Mouse (Mus musculus): ENCODE measurements around the gene Rhbdl1.

Rhbdl1 gene

GRCm38 (mm10) chr17:25828712-25829557, 8.2 kb downstream of the Rhbdl1 start, which contains the start of gene Jmjd8:
Gene Jmjd8 (plus strand): TSS chr17:25828867.
- ChIA-PET CTCF (interaction anchor here in 3 of 4 experiments (0.6 to 1.5 kb wide), 6 partner anchors 16 to 272 kb away, joined by 3 to 6 read pairs (median 4); partner anchors contain the start of genes Chtf18 (in 1 of the 3), Narfl (in 1 of the 3), Rhot2 (in 1 of the 3) and Rpusd1 (in 1 of the 3)), POLR2A (interaction anchor here (0.6 to 9.2 kb wide), 42 partner anchors 8 to 1412 kb away, joined by 3 to 114 read pairs (median 5); partner anchors contain the start of genes Rhbdl1 (in 3 of the 4), Rpusd1 (in 3 of the 4), Chtf18 (in 2 of the 4) and Gm20683 (in 2 of the 4))

GRCm38 (mm10) chr17:25828223-25828594, 8.9 kb downstream of the Rhbdl1 start:
- ChIA-PET POLR2A (interaction anchor here (0.6 to 9.2 kb wide), 34 partner anchors 9 to 1412 kb away, joined by 3 to 114 read pairs (median 5); partner anchors contain the start of genes Rhbdl1 (in 3 of the 4), Gng13 (in 2 of the 4), Haghl (in 2 of the 4) and Rhot2 (in 2 of the 4)), CTCF (interaction anchor here in 3 of 4 experiments (0.6 to 1.5 kb wide), 7 partner anchors 16 to 295 kb away, joined by 3 to 6 read pairs (median 3); partner anchors contain the start of genes Chtf18 (in 1 of the 3), Mrpl28 (in 1 of the 3), Narfl (in 1 of the 3) and Rhot2 (in 1 of the 3))

GRCm38 (mm10) chr17:25827546-25828222, 9.4 kb downstream of the Rhbdl1 start:
- ChIA-PET POLR2A (interaction anchor here (0.6 to 9.2 kb wide), 28 partner anchors 8 to 1411 kb away, joined by 3 to 114 read pairs (median 4); partner anchors contain the start of genes Rhbdl1 (in 3 of the 4), Rpusd1 (in 2 of the 4), Capn15 (in 1 of the 4) and Chtf18 (in 1 of the 4)), CTCF (interaction anchor here in 2 of 4 experiments (0.6 kb wide), 3 partner anchors 28 to 296 kb away, joined by 3 to 6 read pairs (median 3); partner anchors contain the start of gene Mrpl28 (in 1 of the 2))

- ChIA-PET CTCF (no interaction called here), POLR2A (interaction anchor here in 2 of 4 experiments (0.6 to 9.2 kb wide), 10 partner anchors 9 to 562 kb away, joined by 3 to 92 read pairs (median 3); partner anchors contain the start of genes Capn15 (in 1 of the 2), Rhbdl1 (in 1 of the 2) and Wfikkn1 (in 1 of the 2))
Measured at GRCm38 (mm10) chr17:25827011-25827410, 10.1 kb downstream of the Rhbdl1 start.

DNA sequence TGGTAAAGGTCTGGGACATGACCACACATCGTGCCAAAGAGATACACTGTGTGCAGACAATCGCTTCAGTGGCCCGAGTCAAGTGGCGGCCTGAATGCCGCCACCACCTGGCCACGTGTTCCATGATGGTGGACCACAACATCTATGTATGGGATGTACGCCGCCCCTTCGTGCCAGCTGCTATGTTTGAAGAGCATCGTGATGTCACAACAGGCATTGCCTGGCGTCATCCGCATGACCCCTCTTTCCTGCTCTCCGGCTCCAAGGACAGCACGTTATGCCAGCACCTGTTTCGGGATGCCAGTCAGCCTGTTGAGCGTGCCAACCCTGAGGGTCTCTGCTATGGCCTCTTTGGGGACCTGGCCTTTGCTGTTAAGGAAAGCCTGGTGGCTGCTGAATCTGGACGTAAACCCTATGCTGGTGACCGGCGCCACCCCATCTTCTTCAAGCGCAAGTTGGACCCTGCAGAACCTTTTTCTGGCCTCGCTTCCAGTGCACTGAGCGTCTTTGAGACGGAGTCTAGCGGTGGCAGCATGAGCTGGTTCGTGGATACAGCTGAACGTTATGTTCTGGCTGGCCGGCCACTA, 11.0 kb downstream of the Rhbdl1 start:
- CTCF ChIA-PET: no interaction called here
- POLR2A ChIA-PET: interaction anchor here in 2 of 4 experiments (0.9 to 4.4 kb wide), 8 partner anchors 7 to 286 kb away, joined by 3 to 44 read pairs (median 4); partner anchors contain the start of genes Haghl (in 1 of the 2), Rhbdl1 (in 1 of the 2) and Stub1 (in 1 of the 2)

GRCm38 (mm10) chr17:25825311-25825710, 11.8 kb downstream of the Rhbdl1 start:
- ChIA-PET POLR2A (interaction anchor here in 3 of 4 experiments (0.7 to 4.4 kb wide), 7 partner anchors 8 to 399 kb away, joined by 3 to 60 read pairs (median 4); partner anchors contain the start of genes Stub1 (in 2 of the 3), Haghl (in 1 of the 3) and Rhbdl1 (in 1 of the 3)), CTCF (no interaction called here)

DNA sequence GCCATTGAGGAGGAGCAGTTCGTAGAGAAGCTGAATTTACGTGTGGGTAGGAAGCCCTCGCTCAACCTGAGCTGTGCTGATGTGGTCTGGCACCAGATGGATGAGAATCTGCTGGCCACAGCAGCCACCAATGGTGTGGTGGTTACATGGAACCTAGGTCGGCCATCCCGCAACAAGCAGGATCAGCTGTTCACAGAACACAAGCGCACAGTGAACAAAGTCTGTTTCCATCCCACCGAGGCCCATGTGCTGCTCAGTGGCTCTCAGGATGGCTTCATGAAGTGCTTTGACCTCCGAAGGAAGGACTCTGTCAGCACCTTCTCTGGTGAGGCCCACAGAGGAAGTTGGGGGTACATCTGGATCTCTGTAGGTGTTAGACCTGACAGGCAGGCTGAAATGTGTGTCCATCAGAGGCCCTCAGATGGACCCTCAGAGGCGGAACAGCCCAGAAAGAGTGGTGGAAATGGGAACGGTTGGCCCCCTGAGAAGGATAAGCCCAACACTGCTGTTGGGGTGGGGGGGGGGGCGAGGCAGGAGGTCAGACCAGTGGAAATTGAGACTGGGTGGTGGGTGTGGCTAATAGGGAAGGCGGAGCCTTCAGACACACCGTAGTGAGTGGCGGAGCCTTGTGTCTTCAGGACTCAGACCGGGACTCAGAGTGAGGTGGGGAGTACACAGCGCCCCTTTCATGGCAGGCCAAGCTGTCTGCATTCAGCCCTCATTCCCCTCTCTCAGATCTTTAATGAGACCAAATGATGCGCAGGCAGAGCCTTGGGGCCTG, 12.5 kb downstream of the Rhbdl1 start:
- POLR2A ChIA-PET: interaction anchor here (0.7 to 4.4 kb wide), 12 partner anchors 8 to 399 kb away, joined by 3 to 60 read pairs (median 4); partner anchors contain the start of genes Rhbdl1 (in 2 of the 4), Stub1 (in 2 of the 4) and Mcrip2 (in 1 of the 4)

DNA sequence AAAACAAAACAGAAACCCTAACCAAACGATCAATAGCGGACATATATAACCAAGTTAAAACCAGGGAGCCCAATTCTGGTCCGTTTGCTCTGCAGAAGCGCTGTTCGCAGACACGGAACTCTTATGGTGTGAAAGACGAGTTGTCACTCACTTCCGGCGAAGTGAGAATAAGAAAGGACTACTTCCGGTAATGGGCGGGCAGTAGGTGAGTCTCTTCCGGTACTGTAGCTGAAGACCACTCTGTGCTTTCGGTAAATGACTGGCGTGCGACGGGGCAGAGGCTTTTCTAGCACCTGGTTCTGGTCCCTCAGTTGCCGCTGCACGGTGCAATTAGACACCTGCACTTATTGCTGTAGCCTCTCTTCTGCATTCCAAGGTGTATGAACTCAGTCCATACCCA, 13.6 kb downstream of the Rhbdl1 start, which contains the start of gene Wdr24:
TSS of gene Wdr24 (plus strand) at position 176 of the 400 bp plus-strand sequence.
- ChIA-PET POLR2A (interaction anchor here (0.5 to 4.4 kb wide), 18 partner anchors 9 to 97 kb away, joined by 3 to 60 read pairs (median 6); partner anchors contain the start of genes Stub1 (in 3 of the 4), Rhbdl1 (in 2 of the 4), Fam173a (in 1 of the 4) and Mcrip2 (in 1 of the 4)), CTCF (interaction anchor here in 2 of 4 experiments (1.2 to 1.5 kb wide), 3 partner anchors 9 to 308 kb away, joined by 3 to 11 read pairs (median 3); partner anchors contain the start of gene Stub1 (in 2 of the 2))

More for the DNA sequence above, 12.5 kb downstream of the Rhbdl1 start:
- CTCF ChIA-PET: interaction anchor here in 1 of 4 experiments (1.0 to 1.5 kb wide), 2 partner anchors 8 to 12 kb away, joined by 3 to 4 read pairs; partner anchors contain the start of gene Stub1

- POLR2A ChIA-PET: interaction anchor here in 3 of 4 experiments (0.5 to 10.0 kb wide), 19 partner anchors 9 to 546 kb away, joined by 3 to 92 read pairs (median 3); partner anchors contain the start of genes Jmjd8 (in 3 of the 3), Stub1 (in 3 of the 3), Fbxl16 (in 2 of the 3) and Chtf18 (in 1 of the 3)
- CTCF ChIA-PET: interaction anchor here in 2 of 4 experiments (0.6 to 1.1 kb wide), 6 partner anchors 14 to 304 kb away, joined by 3 to 4 read pairs (median 4); partner anchors contain the start of genes Mcrip2 (in 1 of the 2), Mrpl28 (in 1 of the 2) and Stub1 (in 1 of the 2)
Measured at GRCm38 (mm10) chr17:25818851-25819780, 18.0 kb downstream of the Rhbdl1 start.

DNA sequence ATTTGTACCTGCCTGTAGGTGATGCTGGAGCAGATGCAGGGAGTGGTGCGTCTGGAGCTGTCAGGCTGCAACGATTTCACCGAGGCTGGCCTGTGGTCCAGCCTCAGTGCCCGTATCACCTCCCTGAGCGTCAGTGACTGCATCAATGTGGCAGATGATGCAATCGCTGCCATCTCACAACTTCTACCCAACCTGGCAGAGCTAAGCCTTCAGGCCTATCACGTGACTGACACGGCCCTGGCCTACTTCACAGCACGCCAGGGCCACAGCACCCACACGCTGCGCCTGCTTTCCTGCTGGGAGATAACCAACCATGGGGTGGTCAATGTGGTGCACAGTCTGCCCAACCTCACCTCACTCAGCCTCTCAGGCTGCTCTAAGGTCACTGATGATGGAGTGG, 19.4 kb downstream of the Rhbdl1 start:
- ChIA-PET CTCF (interaction anchor here in 3 of 4 experiments (0.6 to 1.5 kb wide), 6 partner anchors 16 to 367 kb away, joined by 3 to 6 read pairs (median 4); partner anchors contain the start of gene Wdr90 (in 1 of the 3)), POLR2A (interaction anchor here in 2 of 4 experiments (0.6 to 10.0 kb wide), 11 partner anchors 9 to 435 kb away, joined by 3 to 92 read pairs (median 3); partner anchors contain the start of genes Stub1 (in 2 of the 2), Fbxl16 (in 1 of the 2), Jmjd8 (in 1 of the 2) and Luc7l (in 1 of the 2))

DNA sequence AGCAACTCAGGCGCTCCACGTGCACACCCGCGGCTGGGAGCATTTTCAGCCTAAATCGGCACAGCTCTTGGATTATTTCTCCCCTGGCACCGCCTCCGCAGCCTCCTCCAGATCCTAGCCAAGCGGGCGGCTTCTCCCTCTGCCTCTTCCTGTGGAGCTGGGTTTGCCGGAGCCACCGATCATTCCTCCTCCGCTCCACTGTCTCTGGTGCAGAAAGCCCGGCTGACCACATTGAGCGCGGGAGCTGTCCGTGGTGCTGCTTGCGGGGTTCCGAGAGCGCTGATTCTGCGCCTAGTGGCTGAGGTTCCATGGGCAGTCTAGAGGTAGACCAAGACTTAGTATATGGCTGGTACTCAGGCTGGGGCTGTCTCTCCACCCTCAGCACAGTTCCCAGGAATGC, 23.6 kb downstream of the Rhbdl1 start:
- POLR2A ChIA-PET: interaction anchor here (0.6 to 10.0 kb wide), 22 partner anchors 9 to 1103 kb away, joined by 3 to 92 read pairs (median 4); partner anchors contain the start of genes Wdr24 (in 3 of the 4), Chtf18 (in 2 of the 4), Rpusd1 (in 2 of the 4) and Stub1 (in 2 of the 4)

GRCm38 (mm10) chr17:25810890-25811289, 26.2 kb downstream of the Rhbdl1 start:
- ChIA-PET CTCF (no interaction called here), POLR2A (no interaction called here)

More for the DNA sequence above, 23.6 kb downstream of the Rhbdl1 start:
- CTCF ChIA-PET: interaction anchor here (0.5 to 1.9 kb wide), 21 partner anchors 9 to 1122 kb away, joined by 3 to 6 read pairs (median 3); partner anchors contain the start of genes Stub1 (in 2 of the 4), Chtf18 (in 1 of the 4), Rhot2 (in 1 of the 4) and Rpusd1 (in 1 of the 4)

DNA sequence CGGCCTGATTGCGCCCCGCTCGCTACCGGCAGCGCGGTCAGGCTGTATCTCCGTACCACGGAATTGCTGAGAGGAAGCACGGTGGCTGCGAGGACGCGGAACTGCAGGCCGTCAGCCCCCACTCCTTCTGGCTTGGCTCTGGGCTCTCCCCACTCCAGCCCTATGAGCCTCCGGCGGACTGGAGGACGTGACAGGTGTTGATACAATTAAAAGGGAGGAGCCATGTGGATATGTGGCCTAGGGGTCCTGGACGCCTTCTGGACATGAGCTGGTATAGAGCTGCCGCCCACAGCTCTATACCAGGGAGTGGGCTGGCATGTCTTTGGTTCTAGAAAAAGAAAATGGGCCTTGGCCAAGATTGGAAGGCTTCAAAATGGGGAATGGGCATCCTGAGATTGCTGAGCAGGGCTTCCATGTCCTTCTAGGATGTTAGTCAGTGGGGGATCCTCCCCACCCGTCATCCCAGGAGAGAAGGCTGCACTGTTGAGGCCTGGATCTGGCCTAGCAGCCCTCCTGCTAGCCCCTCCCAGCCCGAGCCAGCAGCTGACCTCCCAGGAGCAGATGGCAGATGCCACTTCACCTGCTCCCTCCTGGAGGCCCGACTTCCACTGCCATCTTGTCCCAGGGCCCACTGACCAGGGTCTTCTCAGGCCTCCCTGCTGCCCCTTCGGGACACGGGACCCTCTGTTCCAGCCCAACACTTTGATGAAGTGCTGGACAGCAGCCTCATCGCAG, 27.3 kb downstream of the Rhbdl1 start:
- ChIA-PET CTCF (interaction anchor here in 3 of 4 experiments (0.7 to 1.5 kb wide), 6 partner anchors 13 to 239 kb away, joined by 3 to 5 read pairs (median 3); partner anchors contain the start of genes Metrn (in 1 of the 3), Narfl (in 1 of the 3) and Sox8 (in 1 of the 3)), POLR2A (interaction anchor here in 3 of 4 experiments (0.5 to 2.8 kb wide), 17 partner anchors 8 to 565 kb away, joined by 3 to 16 read pairs (median 4); partner anchors contain the start of genes Metrn (in 3 of the 3), Haghl (in 1 of the 3), Jmjd8 (in 1 of the 3) and Stub1 (in 1 of the 3))
